Mouse (Mus musculus): ENCODE data around the gene Vgll4. TPM values are rescaled to one million over a fixed set of nuclear protein-coding genes. Genes with fewer than 3 reads are reported as not detected.

The Vgll4 gene
- polyA plus RNA-seq, 1 experiment from 2014 or later = 76.8 TPM

DNA sequence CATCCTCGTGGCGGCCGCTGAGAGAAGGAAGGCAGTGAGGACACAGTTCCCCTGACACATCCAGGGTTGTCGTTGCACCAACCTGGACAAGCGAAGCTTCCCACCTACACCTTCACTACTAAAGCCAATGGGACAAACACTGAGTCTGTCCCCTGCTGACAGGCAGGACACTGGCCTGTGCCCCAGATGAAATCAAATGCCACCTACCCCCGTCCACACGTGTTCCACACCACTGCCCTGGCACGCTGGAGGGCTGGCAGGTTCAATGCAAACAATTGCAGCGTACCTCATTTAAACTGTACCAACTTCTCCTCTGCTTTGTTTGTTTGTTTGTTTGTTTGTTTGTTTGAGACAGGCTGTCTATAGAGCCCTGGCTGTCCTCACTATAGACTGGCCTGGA, 50.8 kb downstream of the Vgll4 start:
- H3K27me3 ChIP-seq (ENCODE audit: insufficient read depth, poor library complexity, severe bottlenecking) = no peaks in the 10 kb centered on the region
- H3K9me3 ChIP-seq = no peaks in the 10 kb centered on the region
- 77% methylated on average over 9 of the region's 9 CpGs for WGBS
- peaks cover 57% of the 10 kb centered on the region for H3K4me1 ChIP-seq
- peaks cover 9% of the 10 kb centered on the region for H3K36me3 ChIP-seq
- DNase-seq (ENCODE audit: low spot score) = no peak
- H3K4me3 ChIP-seq = peak overlapping the region; percentile 75
- H3K27ac ChIP-seq = peak overlapping the region; percentile 96; the same call in 1 of the 2 replicates

DNA sequence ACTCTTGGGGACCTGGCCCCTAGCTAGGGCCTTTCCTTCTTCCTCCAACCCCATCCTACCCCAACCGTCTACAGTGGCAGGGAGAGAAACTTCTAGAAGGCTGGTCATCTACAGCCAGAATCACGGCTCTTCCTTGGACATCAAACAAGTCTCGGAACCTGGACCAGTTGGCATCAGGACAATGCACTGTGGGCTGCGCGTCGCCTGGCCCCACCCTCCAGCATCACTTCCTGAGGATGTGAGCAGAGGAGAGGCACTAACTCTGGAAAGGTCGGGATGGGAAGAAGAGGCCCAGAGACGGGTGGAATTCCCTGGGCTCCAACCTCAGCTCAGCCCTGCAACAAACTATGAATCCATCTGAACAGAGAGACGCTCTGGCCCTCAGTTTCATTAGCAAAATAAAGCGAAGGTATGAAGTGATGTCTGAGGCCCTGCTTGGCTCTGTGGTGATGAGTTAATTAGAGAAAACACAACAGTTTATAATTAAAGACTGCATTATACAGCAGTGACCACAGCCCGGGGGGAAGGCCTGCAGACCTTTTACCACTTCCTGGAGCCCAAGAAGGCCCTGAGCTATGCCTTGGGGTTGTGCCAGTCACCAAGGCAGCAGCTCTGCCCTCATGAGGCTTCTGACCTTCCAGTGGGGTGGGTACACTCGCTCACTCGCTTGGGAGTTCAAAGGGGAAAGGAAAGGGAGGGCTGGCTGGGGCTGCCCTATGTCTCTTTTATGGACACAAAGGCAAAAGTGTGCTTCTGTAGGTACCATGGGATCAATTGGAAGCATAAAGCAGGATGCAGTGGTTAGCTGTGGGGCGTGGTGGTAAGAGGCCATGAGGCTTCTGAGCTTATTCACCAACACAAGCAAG, 51.8 kb downstream of the Vgll4 start:
- Histone ChIP-seq H3K9me3 (no peaks in the 10 kb centered on the region), H3K27ac (peak overlapping the region; percentile 53), H3K4me1 (peaks cover 67% of the 10 kb centered on the region), H3K4me3 (peak overlapping the region; percentile 75), H3K36me3 (peaks cover 9% of the 10 kb centered on the region), H3K27me3 (ENCODE audit: insufficient read depth, poor library complexity, severe bottlenecking) (no peaks in the 10 kb centered on the region)
- WGBS = 61% methylated on average over 14 of the region's 14 CpGs
- DNase-seq (ENCODE audit: low spot score) = no peak

DNA sequence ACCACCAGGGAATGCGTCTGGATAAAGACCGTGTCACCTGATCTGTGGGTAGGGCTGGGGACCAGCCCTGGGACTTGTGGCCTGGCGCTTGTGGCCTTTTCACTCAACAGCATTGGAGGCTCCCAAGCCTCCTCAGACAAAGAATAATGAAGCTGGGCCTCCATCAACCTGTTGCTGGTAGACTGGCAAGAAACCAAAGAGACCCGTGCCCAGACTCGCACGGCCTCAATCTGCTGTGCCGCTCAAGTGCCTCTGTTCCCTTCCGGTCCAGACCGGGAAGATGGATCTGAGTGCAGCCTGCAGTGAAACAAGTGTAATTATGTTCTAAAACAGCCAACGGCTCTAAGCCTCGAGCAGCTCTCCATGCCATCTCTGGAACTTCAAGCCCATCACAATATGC, 52.7 kb downstream of the Vgll4 start:
- H3K27me3 ChIP-seq (ENCODE audit: insufficient read depth, poor library complexity, severe bottlenecking) = no peaks in the 10 kb centered on the region
- peaks cover 76% of the 10 kb centered on the region for H3K4me1 ChIP-seq
- H3K27ac ChIP-seq = peak overlapping the region; percentile 42; the same call in 1 of the 2 replicates
- no peaks in the 10 kb centered on the region for H3K9me3 ChIP-seq
- H3K36me3 ChIP-seq = peaks cover 9% of the 10 kb centered on the region
- WGBS = 61% methylated on average over 11 of the region's 11 CpGs
- H3K4me3 ChIP-seq = peak overlapping the region; percentile 38
- no peak for DNase-seq (ENCODE audit: low spot score)

DNA sequence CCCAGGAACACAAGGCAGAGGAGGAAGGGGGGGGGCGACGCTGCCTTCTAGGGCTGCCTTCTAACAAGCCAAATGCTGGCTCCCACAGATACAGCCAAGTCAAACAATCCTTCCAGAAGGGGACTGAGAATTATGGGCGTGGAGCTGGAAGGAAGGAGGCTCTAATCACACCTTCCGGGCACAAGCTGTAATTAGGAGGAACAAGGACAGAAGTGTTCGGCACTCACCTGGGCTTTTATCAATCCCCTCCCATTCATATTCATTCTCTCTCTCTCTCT, 53.1 kb downstream of the Vgll4 start:
- DNase-seq (ENCODE audit: low spot score) = no peak
- H3K4me3 ChIP-seq = peak overlapping the region; percentile 38
- H3K4me1 ChIP-seq = peaks cover 81% of the 10 kb centered on the region
- no peaks in the 10 kb centered on the region for H3K27me3 ChIP-seq (ENCODE audit: insufficient read depth, poor library complexity, severe bottlenecking)
- peak overlapping the region; percentile 52 for H3K27ac ChIP-seq
- peaks cover 9% of the 10 kb centered on the region for H3K36me3 ChIP-seq
- H3K9me3 ChIP-seq = no peaks in the 10 kb centered on the region
- WGBS = 20% methylated on average over 5 of the region's 5 CpGs

DNA sequence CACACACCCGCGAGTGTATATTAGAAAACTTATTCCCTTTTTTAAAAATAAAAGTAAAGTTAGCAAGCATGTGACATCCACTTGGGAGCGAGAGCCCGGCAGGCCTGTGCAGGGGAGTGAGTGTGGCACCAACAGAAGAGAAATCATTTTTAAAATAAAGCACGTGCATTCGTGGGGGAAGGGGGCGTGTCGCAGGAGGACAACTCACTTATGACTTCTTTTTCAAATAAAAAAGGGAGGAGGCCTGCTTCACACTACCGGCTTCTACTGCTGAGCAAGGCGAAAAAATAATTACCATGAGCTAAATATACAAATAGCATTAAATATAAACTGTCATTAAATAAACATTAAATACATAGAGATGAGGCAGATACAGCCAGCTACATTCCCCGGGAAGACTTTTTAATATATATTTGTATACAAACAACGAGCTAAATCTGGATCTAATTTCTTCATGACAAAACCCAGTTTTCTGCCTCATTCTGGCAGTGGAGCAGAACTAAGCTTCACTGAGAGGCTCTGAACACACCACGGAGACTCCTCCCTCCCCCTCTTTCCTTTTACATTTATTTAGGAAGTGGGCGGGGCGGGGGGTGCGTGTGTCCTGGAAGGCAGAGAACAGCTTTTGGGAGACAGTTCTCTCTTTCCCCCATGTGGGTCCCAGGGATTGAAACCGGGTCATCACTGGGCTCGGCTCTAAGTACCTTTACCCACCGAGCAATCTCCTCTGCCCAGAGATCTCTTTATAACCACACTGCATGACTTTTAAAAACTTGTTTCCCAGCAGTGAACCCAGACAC, 53.7 kb downstream of the Vgll4 start:
- no peak for DNase-seq (ENCODE audit: low spot score)
- H3K4me1 ChIP-seq = peaks cover 86% of the 10 kb centered on the region
- peaks cover 9% of the 10 kb centered on the region for H3K36me3 ChIP-seq
- H3K27ac ChIP-seq = peak overlapping the region; percentile 52; the same call in 1 of the 2 replicates
- 52% methylated on average over 19 of the region's 19 CpGs for whole genome bisulfite sequencing
- no peaks in the 10 kb centered on the region for H3K27me3 ChIP-seq (ENCODE audit: insufficient read depth, poor library complexity, severe bottlenecking)
- H3K4me3 ChIP-seq = peak overlapping the region; percentile 38
- H3K9me3 ChIP-seq = no peaks in the 10 kb centered on the region

DNA sequence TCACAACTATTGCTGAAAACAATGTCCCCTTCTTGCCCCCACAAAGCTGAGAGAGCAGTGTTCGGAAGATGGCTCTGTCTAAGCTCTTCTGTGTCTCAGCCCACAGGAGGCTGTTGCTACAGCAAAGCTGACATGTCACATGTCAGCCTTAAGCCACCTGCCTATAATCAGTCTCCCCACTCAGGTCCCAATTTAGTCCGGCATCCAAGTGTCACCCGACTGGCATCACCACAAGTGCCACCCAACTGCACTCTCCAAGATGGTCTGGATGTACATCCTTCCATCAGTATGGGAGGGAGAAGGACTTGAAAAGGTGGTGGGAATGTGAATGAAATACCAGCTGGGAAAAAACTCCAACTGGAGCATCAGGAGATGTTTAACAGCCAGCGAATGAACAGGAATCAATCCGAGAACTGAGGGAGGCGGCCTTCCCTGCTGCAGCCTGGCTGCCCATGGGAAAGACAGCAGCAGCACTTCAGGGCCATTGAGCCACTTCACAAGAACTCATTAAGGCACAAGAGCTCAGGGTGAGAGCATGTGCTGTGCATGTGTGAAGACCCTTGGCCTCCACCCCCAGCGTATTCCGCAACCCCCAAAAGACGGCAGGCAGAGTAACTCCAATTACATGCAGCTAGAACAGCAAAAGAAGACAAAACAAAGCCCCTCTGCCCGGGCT, 55.6 kb downstream of the Vgll4 start:
- Histone ChIP-seq H3K36me3 (peaks cover 10% of the 10 kb centered on the region), H3K27me3 (ENCODE audit: insufficient read depth, poor library complexity, severe bottlenecking) (no peaks in the 10 kb centered on the region), H3K27ac (peak overlapping the region; percentile 59; the same call in 1 of the 2 replicates), H3K9me3 (no peaks in the 10 kb centered on the region), H3K4me3 (0 out of 2 replicates have a peak overlapping the region, but pooled peaks have one; percentile 7), H3K4me1 (peaks cover 85% of the 10 kb centered on the region)
- WGBS = 49% methylated on average over 10 of the region's 10 CpGs
- no peak for DNase-seq (ENCODE audit: low spot score)

DNA sequence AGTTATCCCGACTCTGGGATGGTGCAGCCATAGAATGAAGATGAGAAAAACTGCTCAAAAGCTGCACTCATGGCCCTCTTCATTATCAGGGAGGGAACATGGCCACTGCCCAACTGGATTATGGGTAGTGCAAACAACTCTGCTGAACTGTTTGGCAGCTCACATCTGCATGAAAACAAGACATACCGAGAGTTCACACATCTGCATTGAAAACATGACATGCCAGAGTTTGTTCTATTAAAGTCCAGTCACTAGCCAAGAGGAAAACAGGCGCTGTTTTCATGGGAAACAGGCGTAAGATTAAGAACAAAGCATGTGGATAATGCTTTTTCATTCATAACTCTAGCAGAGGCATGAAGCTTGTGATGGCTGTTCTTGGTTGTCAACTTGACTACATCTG, 56.7 kb downstream of the Vgll4 start:
- Histone ChIP-seq H3K27ac (no peak overlapping the region), H3K4me1 (peaks cover 79% of the 10 kb centered on the region), H3K36me3 (peaks cover 12% of the 10 kb centered on the region; the same call in 1 of the 2 replicates), H3K27me3 (ENCODE audit: insufficient read depth, poor library complexity, severe bottlenecking) (no peaks in the 10 kb centered on the region), H3K4me3 (no peak overlapping the region), H3K9me3 (no peaks in the 10 kb centered on the region)
- no peak for DNase-seq (ENCODE audit: low spot score)
- WGBS = 43% methylated on average over 4 of the region's 4 CpGs

DNA sequence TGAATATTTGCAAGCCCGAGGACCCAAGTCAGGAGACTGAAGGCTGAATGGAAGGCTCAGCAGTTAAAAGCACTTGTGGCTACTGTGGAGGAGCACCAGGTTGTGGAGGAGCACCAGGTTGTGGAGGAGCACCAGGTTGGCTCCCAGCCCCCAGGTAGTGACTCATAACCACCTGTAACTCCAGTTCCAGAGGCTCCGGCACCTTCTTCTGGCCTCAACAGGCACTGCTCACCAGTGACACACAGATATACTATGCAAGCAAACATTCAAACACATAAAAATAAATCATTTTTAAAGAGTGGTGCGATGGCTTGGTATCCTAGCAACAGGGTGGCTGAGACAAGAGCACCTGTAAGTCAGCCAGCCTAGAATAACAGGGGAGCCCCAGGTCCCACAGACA, 58.3 kb downstream of the Vgll4 start:
- WGBS = 81% methylated on average over 3 of the region's 3 CpGs
- H3K4me1 ChIP-seq = peaks cover 79% of the 10 kb centered on the region

DNA sequence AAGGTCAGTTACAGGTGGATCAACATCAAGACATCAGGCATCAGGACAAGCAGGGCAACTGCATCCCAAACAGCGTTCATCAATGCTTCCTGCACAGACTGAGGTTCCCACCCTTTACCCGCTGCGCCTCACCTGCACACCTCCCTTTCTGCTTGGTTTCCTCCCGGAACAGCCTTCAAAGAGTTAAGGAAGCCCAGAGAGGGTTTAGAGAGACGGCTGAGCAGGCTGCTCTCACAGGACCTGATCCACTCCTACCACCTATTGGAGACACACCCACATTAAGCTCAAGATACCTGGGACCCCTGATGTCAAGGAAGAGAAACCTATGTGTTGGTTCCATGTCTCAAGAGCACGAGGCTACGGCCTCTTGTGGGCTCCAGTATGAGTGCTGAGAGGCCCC, 60.0 kb downstream of the Vgll4 start:
- no peak for DNase-seq (ENCODE audit: low spot score)
- H3K27ac ChIP-seq = 0 out of 2 replicates have a peak overlapping the region, but pooled peaks have one; percentile 22
- no peak overlapping the region for H3K4me3 ChIP-seq
- H3K36me3 ChIP-seq = peaks cover 12% of the 10 kb centered on the region; the same call in 1 of the 2 replicates
- H3K9me3 ChIP-seq = no peaks in the 10 kb centered on the region
- no peaks in the 10 kb centered on the region for H3K27me3 ChIP-seq (ENCODE audit: insufficient read depth, poor library complexity, severe bottlenecking)
- H3K4me1 ChIP-seq = peaks cover 79% of the 10 kb centered on the region
- 84% methylated on average over 7 of the region's 7 CpGs for WGBS

More for the DNA sequence above, 58.3 kb downstream of the Vgll4 start:
- peaks cover 12% of the 10 kb centered on the region; the same call in 1 of the 2 replicates for H3K36me3 ChIP-seq
- no peaks in the 10 kb centered on the region for H3K27me3 ChIP-seq (ENCODE audit: insufficient read depth, poor library complexity, severe bottlenecking)
- no peaks in the 10 kb centered on the region for H3K9me3 ChIP-seq
- no peak for DNase-seq (ENCODE audit: low spot score)
- H3K4me3 ChIP-seq = no peak overlapping the region
- H3K27ac ChIP-seq = no peak overlapping the region

DNA sequence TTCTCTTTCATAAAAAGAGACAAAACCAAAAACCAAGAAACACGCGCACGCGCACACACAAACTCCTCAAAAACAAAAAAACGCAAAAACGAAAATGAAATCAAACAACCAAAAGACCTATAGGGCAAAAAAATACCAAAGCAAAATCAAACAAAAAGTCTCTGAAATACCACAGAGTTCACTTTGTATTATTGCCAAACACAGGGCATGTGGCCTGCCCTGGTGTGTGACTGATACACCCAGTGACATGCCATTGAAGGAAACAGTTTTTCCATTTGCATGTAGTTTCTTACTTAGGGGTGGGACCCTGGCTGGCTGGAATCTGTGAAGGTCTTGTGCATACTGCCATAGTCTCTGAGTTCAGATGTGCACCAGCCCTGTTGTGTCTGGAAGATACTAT, 62.3 kb downstream of the Vgll4 start:
- no peaks in the 10 kb centered on the region for H3K27me3 ChIP-seq (ENCODE audit: insufficient read depth, poor library complexity, severe bottlenecking)
- H3K27ac ChIP-seq = 0 out of 2 replicates have a peak overlapping the region, but pooled peaks have one; percentile 16
- DNase-seq (ENCODE audit: low spot score) = no peak
- WGBS = 89% methylated on average over 6 of the region's 6 CpGs
- H3K4me1 ChIP-seq = peaks cover 79% of the 10 kb centered on the region
- no peak overlapping the region for H3K4me3 ChIP-seq
- peaks cover 12% of the 10 kb centered on the region; the same call in 1 of the 2 replicates for H3K36me3 ChIP-seq
- no peaks in the 10 kb centered on the region for H3K9me3 ChIP-seq

DNA sequence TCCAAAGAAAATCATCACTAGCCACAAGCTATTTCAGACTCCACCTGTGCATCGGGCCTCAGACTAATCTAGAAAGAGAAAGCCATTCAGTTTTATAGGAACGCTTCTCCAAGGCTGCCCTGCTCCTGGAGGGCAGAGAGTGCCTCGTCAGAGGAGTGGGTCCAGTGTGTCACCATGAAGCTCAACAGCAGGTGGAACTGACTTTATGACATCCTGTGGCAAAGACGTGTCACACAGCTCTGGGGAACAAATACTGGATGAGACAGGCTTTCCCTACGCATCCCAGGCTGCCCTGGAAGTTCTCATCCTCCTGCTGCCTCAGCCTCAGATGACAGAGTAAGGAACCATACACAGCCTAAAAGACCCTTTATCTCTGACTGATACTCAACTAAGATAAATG, 63.6 kb downstream of the Vgll4 start:
- H3K36me3 ChIP-seq = peaks cover 12% of the 10 kb centered on the region; the same call in 1 of the 2 replicates
- H3K27ac ChIP-seq = no peak overlapping the region
- H3K4me1 ChIP-seq = peaks cover 79% of the 10 kb centered on the region
- H3K4me3 ChIP-seq = no peak overlapping the region
- no peaks in the 10 kb centered on the region for H3K27me3 ChIP-seq (ENCODE audit: insufficient read depth, poor library complexity, severe bottlenecking)
- no peak for DNase-seq (ENCODE audit: low spot score)
- no peaks in the 10 kb centered on the region for H3K9me3 ChIP-seq
- 52% methylated on average over 5 of the region's 5 CpGs for WGBS

DNA sequence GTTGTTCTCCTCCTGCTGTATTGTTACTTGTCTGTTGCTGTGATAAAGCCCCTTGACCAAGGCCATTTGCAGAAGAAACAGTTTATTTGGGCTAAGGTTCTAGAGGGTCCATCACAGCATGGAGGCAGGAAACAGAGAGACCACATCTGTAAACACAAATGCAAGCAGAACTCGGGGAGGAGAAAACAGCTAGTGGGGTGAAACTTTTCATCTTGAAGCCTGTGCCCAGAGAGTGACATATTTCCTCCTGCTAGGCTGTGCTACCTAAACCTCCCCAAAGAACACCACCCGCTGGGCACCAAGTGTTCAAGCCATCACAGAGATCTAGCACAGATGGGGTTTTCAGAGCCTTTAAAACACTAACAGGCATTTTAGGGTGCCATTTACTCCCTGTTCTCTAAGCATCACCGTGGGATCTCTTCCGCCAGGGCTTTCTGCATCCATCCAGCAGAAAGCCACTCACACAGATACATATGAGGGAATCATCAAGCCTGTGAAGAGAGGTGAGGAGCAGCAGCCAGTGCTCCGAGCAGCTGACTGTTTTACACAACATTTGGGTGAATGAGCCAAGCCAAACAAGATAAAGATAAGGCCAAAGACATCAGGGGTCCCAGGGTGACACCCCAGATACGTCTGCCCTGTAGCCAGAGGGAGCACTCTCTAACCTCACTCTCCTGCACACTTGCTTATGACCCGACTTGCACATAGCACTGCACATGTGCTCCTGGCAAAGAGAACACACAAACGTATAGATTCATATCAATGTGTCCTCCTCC, 64.4 kb downstream of the Vgll4 start:
- DNase-seq (ENCODE audit: low spot score) = no peak
- Histone ChIP-seq H3K27me3 (ENCODE audit: insufficient read depth, poor library complexity, severe bottlenecking) (no peaks in the 10 kb centered on the region), H3K36me3 (peaks cover 12% of the 10 kb centered on the region; the same call in 1 of the 2 replicates), H3K4me1 (peaks cover 85% of the 10 kb centered on the region), H3K27ac (no peak overlapping the region), H3K4me3 (no peak overlapping the region), H3K9me3 (no peaks in the 10 kb centered on the region)
- WGBS = 61% methylated on average over 8 of the region's 8 CpGs
